Mouse (Mus musculus) retina, adult 2 months (tissue): Measurements from ENCODE around the gene Gbf1.

Source experiments
- DNase-seq: peaks from one replicate; pipeline ENCODE4 v3.0.0-alpha.2; 2012; ENCODE audit warnings: low read depth, low spot score

Gene Gbf1

GRCm38 (mm10) chr19:46302551-46302950, 150.2 kb downstream of the Gbf1 start:
- no peak for DNase-seq

- no peak for DNase-seq
These were observed 151.2 kb downstream of the Gbf1 start for GRCm38 (mm10) chr19:46303251-46304215.

GRCm38 (mm10) chr19:46304216-46304841, 152.0 kb downstream of the Gbf1 start, which contains the start of gene Nfkb2:
Gene Nfkb2 (plus strand): TSS chr19:46304320.
- DNase-seq, result no peak

DNA sequence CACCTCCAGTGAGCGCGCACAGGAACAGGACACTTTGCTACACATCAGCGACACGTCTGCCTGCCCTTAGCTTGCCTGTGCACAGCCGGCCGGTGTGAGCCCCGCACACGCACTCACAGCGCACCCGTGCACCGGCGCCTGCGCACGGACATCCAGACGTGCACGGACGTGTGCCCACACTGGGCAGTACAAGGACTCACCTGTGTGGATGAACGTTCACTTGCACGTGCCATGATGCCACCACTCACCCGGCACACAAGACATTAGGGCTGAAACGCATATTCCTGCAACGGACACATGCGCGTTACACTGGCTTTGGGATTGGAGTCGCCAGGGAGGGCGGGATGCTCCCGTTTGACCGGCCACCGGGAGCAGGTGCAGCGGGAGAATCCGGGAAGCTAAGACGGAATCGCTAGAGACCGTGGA, 152.6 kb downstream of the Gbf1 start:
- no peak for DNase-seq

- no peak for DNase-seq
These were observed 153.3 kb downstream of the Gbf1 start for GRCm38 (mm10) chr19:46305432-46306267.

DNA sequence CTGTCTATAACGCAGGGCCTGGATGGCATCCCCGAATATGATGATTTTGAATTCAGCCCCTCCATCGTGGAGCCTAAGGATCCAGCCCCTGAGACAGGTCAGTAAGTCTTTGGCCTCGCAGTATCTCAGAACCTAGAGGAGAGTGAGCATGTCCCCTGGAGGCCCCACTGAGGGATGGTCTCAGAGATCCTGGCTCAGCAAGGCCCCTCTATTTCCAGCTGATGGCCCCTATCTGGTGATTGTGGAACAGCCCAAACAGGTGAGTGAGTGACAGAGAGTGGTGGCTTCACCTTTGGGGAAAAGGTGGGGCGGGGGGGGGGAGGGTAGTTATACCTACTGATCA, 153.9 kb downstream of the Gbf1 start:
- no peak for DNase-seq

DNA sequence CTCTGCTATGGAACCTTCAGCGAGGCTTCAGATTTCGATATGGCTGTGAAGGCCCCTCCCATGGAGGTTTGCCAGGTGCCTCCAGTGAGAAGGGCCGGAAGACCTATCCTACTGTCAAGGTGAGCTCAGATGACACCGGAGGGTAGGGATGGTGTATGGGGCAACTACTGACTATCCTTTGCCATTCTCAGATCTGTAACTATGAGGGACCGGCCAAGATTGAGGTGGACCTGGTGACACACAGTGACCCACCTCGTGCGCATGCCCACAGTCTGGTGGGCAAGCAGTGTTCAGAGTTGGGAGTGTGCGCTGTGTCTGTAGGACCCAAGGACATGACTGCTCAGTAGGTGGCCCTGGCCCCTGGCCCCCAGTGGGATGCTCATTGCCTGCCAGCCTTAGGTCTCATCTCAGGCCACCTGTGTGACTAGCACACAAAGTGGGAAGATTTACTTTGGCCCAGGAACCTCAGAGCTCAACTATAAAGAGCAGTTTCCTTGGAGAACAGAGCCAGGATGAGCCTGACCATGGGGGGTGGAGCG, 154.5 kb downstream of the Gbf1 start:
- no peak for DNase-seq

GRCm38 (mm10) chr19:46307781-46308180, 155.5 kb downstream of the Gbf1 start:
- DNase-seq, result no peak

GRCm38 (mm10) chr19:46308303-46308702, 156.0 kb downstream of the Gbf1 start:
- no peak for DNase-seq

GRCm38 (mm10) chr19:46308706-46309435, 156.6 kb downstream of the Gbf1 start:
- peak; percentile 74 for DNase-seq

GRCm38 (mm10) chr19:46309651-46310305, 157.5 kb downstream of the Gbf1 start:
- DNase-seq, result no peak

DNA sequence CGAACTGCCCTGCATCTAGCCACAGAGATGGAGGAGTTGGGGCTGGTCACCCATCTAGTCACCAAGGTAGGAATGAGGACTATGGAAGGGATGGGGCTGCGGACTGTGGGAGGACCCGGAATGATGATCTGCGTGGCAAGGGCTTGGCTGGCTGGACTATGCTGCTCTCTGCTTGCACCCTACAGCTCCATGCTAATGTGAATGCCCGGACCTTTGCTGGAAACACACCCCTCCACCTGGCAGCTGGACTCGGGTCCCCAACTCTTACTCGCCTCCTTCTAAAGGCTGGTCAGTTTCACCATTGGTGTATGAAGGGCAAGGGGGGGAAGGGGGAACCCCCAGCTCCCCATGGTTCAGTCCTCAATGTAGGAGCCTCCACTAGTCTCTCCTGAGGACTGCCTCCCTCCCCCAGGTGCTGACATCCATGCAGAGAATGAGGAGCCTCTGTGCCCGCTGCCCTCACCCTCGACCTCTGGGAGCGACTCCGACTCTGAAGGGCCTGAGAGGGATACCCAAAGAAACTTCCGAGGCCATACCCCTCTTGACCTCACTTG, 158.1 kb downstream of the Gbf1 start:
- DNase-seq, result no peak

DNA sequence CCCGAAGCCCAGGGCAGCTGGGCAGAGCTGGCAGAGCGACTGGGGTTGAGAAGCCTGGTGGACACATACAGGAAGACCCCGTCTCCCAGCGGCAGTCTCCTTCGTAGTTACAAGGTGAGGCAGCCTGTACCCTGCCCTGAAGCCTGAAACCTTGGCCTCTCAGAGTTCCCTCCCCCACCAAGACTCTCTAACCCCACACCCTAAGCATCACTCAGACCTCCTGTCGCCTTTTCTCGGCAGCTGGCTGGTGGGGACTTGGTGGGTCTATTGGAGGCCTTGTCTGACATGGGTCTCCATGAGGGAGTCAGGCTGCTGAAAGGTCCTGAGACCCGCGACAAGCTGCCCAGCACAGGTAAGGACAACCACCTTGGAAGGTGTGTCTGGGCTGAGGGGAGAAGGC, 159.0 kb downstream of the Gbf1 start:
- DNase-seq, result no peak

DNA sequence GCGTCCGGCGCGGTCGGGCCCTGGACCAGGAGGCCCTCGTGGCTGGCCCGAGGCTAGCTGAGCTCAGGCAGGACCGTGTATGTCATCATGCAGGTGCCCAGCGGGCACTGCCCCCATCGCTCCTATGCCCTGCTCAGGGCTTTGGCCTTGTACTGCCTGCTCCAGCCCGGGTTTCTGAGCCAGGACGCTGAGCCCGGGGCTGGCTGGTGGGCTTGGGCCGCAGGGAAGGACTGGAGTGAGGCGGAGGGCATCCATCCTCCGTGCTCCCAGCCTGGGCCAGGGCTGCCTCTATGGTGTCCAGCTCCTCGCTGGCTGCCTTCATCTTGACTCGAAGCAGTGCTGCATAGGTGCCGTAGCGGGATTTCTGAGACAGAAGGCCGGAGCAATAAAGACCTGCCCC, 160.3 kb downstream of the Gbf1 start:
- no peak for DNase-seq

GRCm38 (mm10) chr19:46313116-46313515, 160.8 kb downstream of the Gbf1 start:
- DNase-seq, result no peak

DNA sequence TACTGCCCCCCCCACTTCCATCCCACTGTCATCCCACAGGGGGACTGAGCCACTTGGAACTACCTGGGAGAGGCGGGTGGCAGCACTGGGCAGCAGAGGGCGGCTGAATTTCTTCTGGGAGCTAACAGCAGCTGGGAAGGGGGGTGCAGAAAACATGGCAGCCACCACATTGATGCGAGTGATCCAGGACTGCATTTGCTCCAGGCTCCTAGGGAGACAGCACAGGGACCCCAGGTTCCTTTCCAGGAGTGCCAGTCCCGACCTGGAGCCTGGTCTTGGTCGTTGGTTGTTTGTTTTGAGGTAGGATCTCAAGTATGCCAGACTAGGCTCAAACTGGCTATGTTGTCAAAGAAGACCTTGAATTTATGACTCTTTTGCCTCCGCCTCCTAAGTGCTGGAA, 161.3 kb downstream of the Gbf1 start:
- no peak for DNase-seq

DNA sequence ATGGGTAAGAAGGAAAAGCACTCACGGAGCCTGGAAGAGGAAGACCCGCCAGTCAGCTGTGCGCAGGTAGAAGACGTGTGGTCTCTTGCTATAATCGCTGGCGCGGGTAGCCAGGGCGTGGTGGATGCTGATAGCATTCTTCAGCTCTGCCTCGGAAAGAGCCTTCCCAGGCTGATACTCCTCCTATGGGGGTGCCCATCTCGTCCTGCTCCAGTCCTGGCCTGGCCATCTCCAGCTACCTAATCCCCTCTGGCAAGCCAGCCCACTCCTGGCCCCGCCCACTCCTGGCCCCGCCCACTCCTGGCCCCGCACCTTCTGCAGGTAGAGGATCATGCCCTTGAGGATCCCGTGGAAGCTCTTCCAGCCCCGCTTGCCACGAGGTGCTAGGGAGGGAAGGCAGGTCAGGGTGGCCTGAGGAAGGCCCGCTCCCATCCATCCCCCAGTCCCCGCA, 161.9 kb downstream of the Gbf1 start:
- DNase-seq, result no peak

DNA sequence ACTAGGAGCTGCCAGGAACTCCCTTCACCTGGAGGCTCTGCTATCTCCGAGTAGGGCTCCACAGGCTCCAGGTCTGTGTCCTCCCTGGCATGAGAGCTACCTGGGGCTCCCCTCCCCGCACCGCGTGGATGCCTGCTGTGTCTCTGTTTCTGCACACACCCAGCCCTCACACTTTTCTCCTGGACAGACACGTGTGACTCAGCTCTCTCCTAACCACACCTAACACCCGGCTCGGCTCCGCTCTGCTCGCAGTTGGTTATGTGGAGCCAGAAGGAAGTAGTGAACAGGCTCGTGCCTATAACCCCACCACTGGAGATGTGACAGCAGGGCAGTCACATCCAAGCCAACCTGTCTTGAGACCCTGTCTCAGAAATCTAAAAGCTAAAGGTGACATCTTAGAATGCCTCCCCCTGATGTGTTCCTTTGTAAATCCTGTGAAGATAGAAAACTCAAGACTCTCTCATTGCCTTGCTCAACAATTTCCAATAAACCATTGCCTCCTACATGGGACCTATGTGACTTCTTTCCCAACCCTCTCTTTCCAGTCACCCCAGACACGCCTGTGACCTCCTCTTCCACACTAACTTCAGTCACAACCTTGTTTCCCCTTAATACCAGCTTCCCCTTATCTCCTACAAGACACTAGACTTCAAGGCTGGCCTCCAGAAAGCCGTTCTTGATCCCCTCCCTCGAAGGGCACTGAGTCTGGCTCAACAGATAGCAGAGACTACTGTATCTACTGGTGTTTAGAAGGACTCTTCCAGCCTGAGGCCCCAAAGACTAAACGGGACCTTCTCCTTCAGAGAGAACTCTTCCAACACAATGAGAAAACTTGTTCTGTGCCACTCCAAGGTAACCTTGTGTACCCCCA, 162.8 kb downstream of the Gbf1 start:
- no peak for DNase-seq
